Mouse (Mus musculus): ENCODE results near the gene Rnf17.

Gene Rnf17

GRCm38 (mm10) chr14:56402311-56403071 is at the start of gene Rnf17:
Gene Rnf17 (plus strand): TSS chr14:56402581.
- DNase-seq (ENCODE audit: low spot score) = no peak

- DNase-seq (ENCODE audit: low spot score) = no peak
Measured at GRCm38 (mm10) chr14:56354803-56355202, 47.6 kb upstream of the Rnf17 start.

- no peak for DNase-seq (ENCODE audit: low spot score)
Measured at GRCm38 (mm10) chr14:56355396-56355795, 47.0 kb upstream of the Rnf17 start.

GRCm38 (mm10) chr14:56356196-56356595 is 46.2 kb upstream of the Rnf17 start:
- no peak for DNase-seq (ENCODE audit: low spot score)

GRCm38 (mm10) chr14:56358422-56358821 is 44.0 kb upstream of the Rnf17 start:
- no peak for DNase-seq (ENCODE audit: low spot score)

GRCm38 (mm10) chr14:56359131-56359530 is 43.2 kb upstream of the Rnf17 start:
- DNase-seq (ENCODE audit: low spot score) = no peak

GRCm38 (mm10) chr14:56364711-56365237 is 37.6 kb upstream of the Rnf17 start, which contains the start of gene Atp12a:
Gene Atp12a (plus strand): TSS chr14:56365068.
- DNase-seq (ENCODE audit: low spot score) = no peak

GRCm38 (mm10) chr14:56365292-56365691 is 37.1 kb upstream of the Rnf17 start:
- no peak for DNase-seq (ENCODE audit: low spot score)

- DNase-seq (ENCODE audit: low spot score) = no peak
Measured at GRCm38 (mm10) chr14:56366712-56367111, 35.7 kb upstream of the Rnf17 start.

GRCm38 (mm10) chr14:56368834-56369233 is 33.5 kb upstream of the Rnf17 start:
- no peak for DNase-seq (ENCODE audit: low spot score)

- peak; percentile 77 for DNase-seq (ENCODE audit: low spot score)
Measured at GRCm38 (mm10) chr14:56375731-56376130, 26.6 kb upstream of the Rnf17 start.

GRCm38 (mm10) chr14:56377745-56378144 is 24.6 kb upstream of the Rnf17 start:
- DNase-seq (ENCODE audit: low spot score) = peak; percentile 19

- peak; percentile 48 for DNase-seq (ENCODE audit: low spot score)
Measured at GRCm38 (mm10) chr14:56379336-56379735, 23.0 kb upstream of the Rnf17 start.

GRCm38 (mm10) chr14:56382366-56382765 is 20.0 kb upstream of the Rnf17 start:
- no peak for DNase-seq (ENCODE audit: low spot score)

GRCm38 (mm10) chr14:56390247-56390646 is 12.1 kb upstream of the Rnf17 start:
- no peak for DNase-seq (ENCODE audit: low spot score)

- no peak for DNase-seq (ENCODE audit: low spot score)
Measured at GRCm38 (mm10) chr14:56393704-56394312, 8.6 kb upstream of the Rnf17 start.

- peak; percentile 48 for DNase-seq (ENCODE audit: low spot score)
Measured at GRCm38 (mm10) chr14:56398001-56398400, 4.4 kb upstream of the Rnf17 start.

- no peak for DNase-seq (ENCODE audit: low spot score)
Measured at GRCm38 (mm10) chr14:56403072-56403375, 643 bp downstream of the Rnf17 start.

GRCm38 (mm10) chr14:56462090-56462489 is 59.7 kb downstream of the Rnf17 start:
- DNase-seq (ENCODE audit: low spot score) = no peak

GRCm38 (mm10) chr14:56462729-56463128 is 60.3 kb downstream of the Rnf17 start:
- no peak for DNase-seq (ENCODE audit: low spot score)

GRCm38 (mm10) chr14:56468145-56468544 is 65.8 kb downstream of the Rnf17 start:
- no peak for DNase-seq (ENCODE audit: low spot score)

- DNase-seq (ENCODE audit: low spot score) = no peak
Measured at GRCm38 (mm10) chr14:56489806-56490205, 87.4 kb downstream of the Rnf17 start.

- no peak for DNase-seq (ENCODE audit: low spot score)
Measured at GRCm38 (mm10) chr14:56502407-56502806, 100.0 kb downstream of the Rnf17 start.

- no peak for DNase-seq (ENCODE audit: low spot score)
Measured at GRCm38 (mm10) chr14:56506743-56507142, 104.4 kb downstream of the Rnf17 start.
